Mouse (Mus musculus) forebrain, embryonic 16.5 days (tissue): ENCODE results near the gene Acot13. TPM values are rescaled to one million over a fixed set of nuclear protein-coding genes. Genes with fewer than 3 reads are reported as not detected.

ENCODE experiments used
- ATAC-seq: fragments of 200-750 bp; cut with Nextera tagmentation; 2 replicates; pipeline ENCODE4 v1.8.0; 2017; ENCODE audit warnings: mild to moderate bottlenecking, moderate library complexity
- H3K27ac ChIP-seq: fragments of 300-500 bp; sonication (generic); 2 replicates; pipeline ENCODE4 v1.5.1; 2014; ENCODE audit warnings: low read length, control low read depth
- H3K27me3 ChIP-seq: fragments of 300-500 bp; sonication (generic); replicated peaks from 2 replicates; pipeline ENCODE4 v1.6.1; 2014; ENCODE audit warnings: low read length; ENCODE audit not compliant: control insufficient read depth, insufficient read depth
- H3K36me3 ChIP-seq: fragments of 300-500 bp; sonication (generic); 2 replicates; pipeline ENCODE4 v1.6.1; 2014; ENCODE audit not compliant: control insufficient read depth, insufficient read depth
- H3K4me1 ChIP-seq: fragments of 300-500 bp; sonication (generic); replicated peaks from 2 replicates; pipeline ENCODE4 v1.6.1; 2014; ENCODE audit warnings: low read length; ENCODE audit not compliant: control insufficient read depth, insufficient read depth
- H3K4me2 ChIP-seq: fragments of 300-500 bp; sonication (generic); 2 replicates; pipeline ENCODE4 v1.6.1; 2014; ENCODE audit warnings: mild to moderate bottlenecking, low read length, control low read depth
- H3K4me3 ChIP-seq: fragments of 300-500 bp; sonication (generic); replicated peaks from 2 replicates; pipeline ENCODE4 v1.5.1; 2014; ENCODE audit warnings: mild to moderate bottlenecking, low read length, control low read depth
- H3K9ac ChIP-seq: fragments of 300-500 bp; sonication (generic); replicated peaks from 2 replicates; pipeline ENCODE4 v1.6.1; 2014; ENCODE audit warnings: low read depth, low read length, control low read depth
- H3K9me3 ChIP-seq: fragments of 300-500 bp; sonication (generic); 2 replicates; pipeline ENCODE4 v1.6.1; 2016; ENCODE audit warnings: low read length; ENCODE audit not compliant: control insufficient read depth
- WGBS: fragments of 180-500 bp; shearing (Covaris S2); extraction: QIAGEN DNeasy Blood & Tissue Kit; methylation state at CpG from one replicate; pipeline ENCODE4 v1.1.7; 2014; 5-methylcytosine and 5-hydroxymethylcytosine counted together
- polyA plus RNA-seq: library from polyadenylated mRNA; unstranded; fragments of >200 nt; fragmentation: Nextera tagmentation; extraction: Ambion mirVana; gene quantifications from 2 replicates; pipeline ENCODE4 v1.2.1, GENCODE M21; 2015

The Acot13 gene
- polyA plus RNA-seq, 1 experiment from 2014 or later: 55.8 TPM

DNA sequence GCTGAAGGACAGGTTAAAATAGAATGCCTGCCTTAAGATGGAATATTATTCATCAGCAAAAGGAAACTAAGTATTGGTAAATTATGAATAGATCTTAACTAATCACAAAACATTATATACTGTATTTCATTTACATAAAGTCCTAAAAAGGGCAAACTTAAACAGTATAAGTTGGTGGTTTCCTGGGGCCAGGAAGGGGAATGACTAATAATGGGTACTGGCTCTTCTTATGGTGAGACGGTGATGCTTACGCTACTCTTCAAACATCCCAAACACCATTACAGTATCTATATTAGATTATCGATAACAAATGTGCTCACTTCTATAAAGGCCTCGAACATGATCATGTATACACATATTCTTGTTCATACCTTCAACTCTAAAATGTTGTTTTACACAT lies 32.7 kb downstream of the Acot13 start:
- no peak overlapping the region for H3K4me2 ChIP-seq
- H3K27ac ChIP-seq: no peak overlapping the region
- 96% methylated on average over 4 of the region's 4 CpGs for WGBS
- no peaks in the 10 kb centered on the region for H3K27me3 ChIP-seq
- no peaks in the 10 kb centered on the region for H3K9me3 ChIP-seq
- peaks cover 15% of the 10 kb centered on the region for H3K4me1 ChIP-seq
- no peaks in the 10 kb centered on the region for H3K36me3 ChIP-seq
- ATAC-seq: no peak
- H3K9ac ChIP-seq: no peak overlapping the region
- H3K4me3 ChIP-seq: no peak overlapping the region

DNA sequence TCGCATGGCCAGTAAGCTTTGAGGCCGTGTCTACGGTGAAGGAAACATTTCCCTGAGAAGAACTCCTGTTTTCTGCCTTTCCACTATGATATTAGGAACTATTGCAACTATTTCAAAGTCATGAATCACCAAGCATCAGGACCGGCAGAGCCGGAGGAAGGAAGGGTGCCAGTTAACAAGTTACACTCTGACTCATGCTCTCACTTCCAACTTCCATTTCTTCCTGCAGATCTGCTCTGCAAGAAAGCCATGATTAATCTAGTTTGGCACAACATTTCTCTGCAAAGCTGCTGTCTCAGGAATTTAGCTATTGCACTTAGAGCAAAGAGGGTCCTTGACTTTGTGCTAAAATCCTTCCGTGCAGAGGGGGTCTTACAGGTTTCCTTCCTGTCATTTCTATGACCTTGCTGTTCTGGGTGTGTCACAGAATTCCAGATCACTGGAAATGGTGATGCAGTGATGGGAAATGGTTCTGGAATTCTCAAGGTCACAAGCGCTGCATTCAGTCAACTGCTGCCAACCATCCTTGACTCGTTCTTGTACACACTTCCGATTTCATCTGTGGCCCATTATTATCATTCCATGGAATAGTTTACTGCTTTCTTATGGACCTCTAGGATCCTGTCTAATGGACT lies 38.8 kb downstream of the Acot13 start:
- no peaks in the 10 kb centered on the region for H3K36me3 ChIP-seq
- no peaks in the 10 kb centered on the region for H3K27me3 ChIP-seq
- H3K4me1 ChIP-seq: no peaks in the 10 kb centered on the region
- no peaks in the 10 kb centered on the region for H3K9me3 ChIP-seq
- H3K4me3 ChIP-seq: no peak overlapping the region
- ATAC-seq: no peak
- WGBS: 90% methylated on average over 9 of the region's 9 CpGs
- H3K27ac ChIP-seq: no peak overlapping the region
- no peak overlapping the region for H3K4me2 ChIP-seq
- no peak overlapping the region for H3K9ac ChIP-seq

DNA sequence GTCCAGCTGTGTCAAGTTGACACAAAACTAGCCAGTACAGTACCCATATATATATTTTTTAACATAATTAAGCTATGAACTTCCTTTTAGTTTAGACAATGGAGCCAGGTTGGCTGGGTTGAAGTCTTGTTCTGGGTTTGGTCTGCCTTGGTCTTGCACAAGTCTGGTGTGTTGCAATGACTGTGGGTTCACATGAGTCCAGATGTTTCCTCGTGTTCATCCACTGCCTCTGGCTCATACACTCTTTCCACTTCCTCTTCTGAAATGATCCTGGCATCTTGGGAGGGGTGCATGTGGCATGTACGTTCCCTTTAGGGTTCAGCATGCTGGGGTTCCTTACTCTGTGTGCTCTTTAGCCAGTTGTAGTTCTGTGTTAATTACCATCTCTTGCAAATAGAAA lies 40.0 kb downstream of the Acot13 start:
- no peak for ATAC-seq
- no peaks in the 10 kb centered on the region for H3K4me1 ChIP-seq
- 73% methylated on average over 2 of the region's 2 CpGs for WGBS
- H3K27ac ChIP-seq: no peak overlapping the region
- no peak overlapping the region for H3K9ac ChIP-seq
- no peaks in the 10 kb centered on the region for H3K9me3 ChIP-seq
- no peaks in the 10 kb centered on the region for H3K27me3 ChIP-seq
- no peak overlapping the region for H3K4me2 ChIP-seq
- H3K4me3 ChIP-seq: no peak overlapping the region
- H3K36me3 ChIP-seq: no peaks in the 10 kb centered on the region

DNA sequence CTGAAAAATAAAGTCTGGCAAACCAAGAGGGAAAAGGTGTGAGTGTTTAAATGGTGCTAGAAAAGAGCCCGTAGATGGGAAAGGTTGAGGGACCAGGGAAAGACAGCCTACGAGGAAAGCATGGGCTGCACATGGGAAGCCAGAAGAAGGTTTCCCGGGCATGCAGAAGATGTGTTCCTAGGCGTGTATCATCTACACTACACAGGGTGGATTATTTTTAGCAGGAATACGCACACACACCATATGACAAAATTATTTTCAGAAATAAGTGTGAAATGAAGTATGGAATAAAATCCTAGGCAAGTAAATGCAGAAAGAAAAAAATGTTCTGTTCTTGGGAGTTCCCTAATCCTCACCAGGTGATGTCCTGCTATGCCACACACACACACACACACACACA lies 43.9 kb downstream of the Acot13 start:
- Histone ChIP-seq H3K9ac (no peak overlapping the region), H3K9me3 (no peaks in the 10 kb centered on the region), H3K4me2 (no peak overlapping the region), H3K4me3 (no peak overlapping the region), H3K4me1 (0 out of 2 replicates have a peak, but pooled peaks cover 3% of the 10 kb centered on the region), H3K36me3 (no peaks in the 10 kb centered on the region), H3K27ac (no peak overlapping the region), H3K27me3 (no peaks in the 10 kb centered on the region)
- no peak for ATAC-seq
- WGBS: 85% methylated on average over 5 of the region's 5 CpGs

GRCm38 (mm10) chr13:24786014-24786490 lies 45.3 kb downstream of the Acot13 start:
- H3K9ac ChIP-seq: no peak overlapping the region
- H3K4me2 ChIP-seq: no peak overlapping the region
- no peaks in the 10 kb centered on the region for H3K27me3 ChIP-seq
- 36% methylated on average over 11 of the region's 11 CpGs for WGBS
- no peak overlapping the region for H3K4me3 ChIP-seq
- 0 out of 2 replicates have a peak, but pooled peaks have one; percentile 6 for ATAC-seq
- H3K9me3 ChIP-seq: no peaks in the 10 kb centered on the region
- no peaks in the 10 kb centered on the region for H3K36me3 ChIP-seq
- 0 out of 2 replicates have a peak, but pooled peaks cover 3% of the 10 kb centered on the region for H3K4me1 ChIP-seq
- no peak overlapping the region for H3K27ac ChIP-seq

DNA sequence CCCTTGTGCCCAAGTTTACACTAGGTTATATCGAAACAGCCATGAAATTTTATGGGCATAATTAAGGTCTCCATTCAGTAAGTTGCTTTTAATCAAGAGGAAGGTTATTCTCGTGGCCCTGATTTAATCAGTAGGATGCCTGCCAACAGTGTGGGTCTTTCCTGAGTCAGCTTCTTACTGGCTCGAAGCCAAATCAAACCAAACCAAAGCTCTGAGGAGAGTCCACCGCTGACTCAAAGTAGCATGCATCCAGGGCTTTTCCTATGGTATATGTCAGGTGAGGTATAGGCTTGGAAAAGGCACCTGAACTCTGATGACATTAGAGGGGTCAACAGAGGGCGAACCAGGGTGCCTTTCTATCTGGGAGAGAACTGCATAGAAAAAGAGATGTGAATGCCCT lies 49.4 kb downstream of the Acot13 start:
- Histone ChIP-seq H3K36me3 (no peaks in the 10 kb centered on the region), H3K9ac (no peak overlapping the region), H3K27me3 (no peaks in the 10 kb centered on the region), H3K4me2 (no peak overlapping the region), H3K27ac (no peak overlapping the region), H3K9me3 (no peaks in the 10 kb centered on the region), H3K4me3 (no peak overlapping the region), H3K4me1 (0 out of 2 replicates have a peak, but pooled peaks cover 3% of the 10 kb centered on the region)
- WGBS: 48% methylated on average over 5 of the region's 5 CpGs
- ATAC-seq: no peak

GRCm38 (mm10) chr13:24778706-24779380 lies 52.5 kb downstream of the Acot13 start:
- no peak overlapping the region for H3K4me2 ChIP-seq
- H3K27me3 ChIP-seq: no peaks in the 10 kb centered on the region
- H3K36me3 ChIP-seq: no peaks in the 10 kb centered on the region
- 89% methylated on average over 8 of the region's 8 CpGs for WGBS
- H3K9ac ChIP-seq: no peak overlapping the region
- H3K4me1 ChIP-seq: no peaks in the 10 kb centered on the region
- no peaks in the 10 kb centered on the region for H3K9me3 ChIP-seq
- no peak overlapping the region for H3K27ac ChIP-seq
- H3K4me3 ChIP-seq: no peak overlapping the region
- ATAC-seq: no peak

DNA sequence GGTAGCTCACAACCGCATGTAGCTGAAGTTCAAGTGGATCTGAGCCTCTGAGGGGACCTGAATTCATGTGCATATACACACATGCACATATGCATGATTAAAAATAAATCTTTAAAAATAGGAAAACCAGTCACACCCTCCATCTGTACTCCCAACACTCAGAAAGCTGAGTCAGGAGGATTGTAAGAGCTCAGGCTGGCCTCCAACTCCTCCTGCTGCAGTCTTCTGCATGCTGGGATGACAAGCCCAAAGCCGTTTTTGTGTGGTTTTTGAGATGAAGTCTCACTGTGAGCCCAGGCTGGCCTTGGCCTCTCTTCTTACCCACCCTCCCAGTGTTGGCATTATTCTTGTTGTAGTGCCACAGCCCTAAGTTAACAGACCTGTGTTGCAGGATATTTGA lies 53.3 kb downstream of the Acot13 start:
- no peaks in the 10 kb centered on the region for H3K9me3 ChIP-seq
- ATAC-seq: no peak

GRCm38 (mm10) chr13:24776146-24776844 lies 55.0 kb downstream of the Acot13 start:
- Histone ChIP-seq H3K27ac (no peak overlapping the region), H3K4me2 (no peak overlapping the region), H3K27me3 (no peaks in the 10 kb centered on the region), H3K36me3 (no peaks in the 10 kb centered on the region), H3K4me3 (no peak overlapping the region), H3K4me1 (no peaks in the 10 kb centered on the region), H3K9me3 (no peaks in the 10 kb centered on the region), H3K9ac (no peak overlapping the region)
- no peak for ATAC-seq
- WGBS: 53% methylated on average over 7 of the region's 7 CpGs

More for the DNA sequence above, 53.3 kb downstream of the Acot13 start:
- H3K27me3 ChIP-seq: no peaks in the 10 kb centered on the region
- H3K4me2 ChIP-seq: no peak overlapping the region
- H3K4me3 ChIP-seq: no peak overlapping the region
- no peaks in the 10 kb centered on the region for H3K36me3 ChIP-seq
- WGBS: 82% methylated on average over 2 of the region's 2 CpGs
- no peak overlapping the region for H3K27ac ChIP-seq
- H3K4me1 ChIP-seq: no peaks in the 10 kb centered on the region
- no peak overlapping the region for H3K9ac ChIP-seq
